Mouse (Mus musculus) lung, embryonic 14.5 days (tissue): ENCODE data around the gene 1700066M21Rik. TPM values are rescaled to one million over a fixed set of nuclear protein-coding genes. Genes with fewer than 3 reads are reported as not detected.
A peak's percentile ranks its signal among the peaks of the same experiment; 100 is the strongest.

Source experiments
- ATAC-seq: fragments of 200-750 bp; cut with Nextera tagmentation; 2 replicates; pipeline ENCODE4 v1.8.0; 2017; ENCODE audit warnings: mild to moderate bottlenecking, moderate TSS enrichment, moderate library complexity; ENCODE audit not compliant: insufficient read depth
- DNase-seq: peaks from one replicate; pipeline ENCODE4 v3.0.0-alpha.2; 2015
- H3K27ac ChIP-seq: fragments of 300-500 bp; sonication (generic); 2 replicates; pipeline ENCODE4 v1.5.1; 2014; ENCODE audit warnings: low read depth, mild to moderate bottlenecking, moderate library complexity
- H3K27me3 ChIP-seq: fragments of 300-500 bp; sonication (generic); 2 replicates; pipeline ENCODE4 v1.6.1; 2014; ENCODE audit warnings: low read length, control low read depth; ENCODE audit not compliant: insufficient read depth
- H3K36me3 ChIP-seq: fragments of 300-500 bp; sonication (generic); 2 replicates; pipeline ENCODE4 v1.6.1; 2014; ENCODE audit warnings: control low read depth; ENCODE audit not compliant: insufficient read depth
- H3K4me1 ChIP-seq: fragments of 300-500 bp; sonication (generic); 2 replicates; pipeline ENCODE4 v1.6.1; 2014; ENCODE audit warnings: antibody characterized with exemption, control low read depth; ENCODE audit not compliant: insufficient read depth
- H3K4me2 ChIP-seq: fragments of 300-500 bp; sonication (generic); 2 replicates; pipeline ENCODE4 v1.6.1; 2014; ENCODE audit warnings: mild to moderate bottlenecking
- H3K4me3 ChIP-seq: fragments of 300-500 bp; sonication (generic); 2 replicates; pipeline ENCODE4 v1.5.1; 2014; ENCODE audit warnings: low read depth, low read length
- H3K9ac ChIP-seq: fragments of 300-500 bp; sonication (generic); 2 replicates; pipeline ENCODE4 v1.6.1; 2014
- H3K9me3 ChIP-seq: fragments of 300-500 bp; sonication (generic); 2 replicates; pipeline ENCODE4 v1.6.1; 2016; ENCODE audit warnings: low read depth, low read length, control low read depth
- CTCF ChIP-seq: IDR thresholded peaks from 2 replicates; pipeline ENCODE4 v1.5.1; 2016; ENCODE audit warnings: antibody characterized with exemption, low read depth
- WGBS: fragments of 180-500 bp; shearing (Covaris S2); extraction: QIAGEN DNeasy Blood & Tissue Kit; methylation state at CpG from one replicate; pipeline ENCODE4 v1.1.7; 2014; 5-methylcytosine and 5-hydroxymethylcytosine counted together
- polyA plus RNA-seq: library from polyadenylated mRNA; unstranded; fragments of >200 nt; fragmentation: Nextera tagmentation; extraction: Ambion mirVana; gene quantifications from 2 replicates; pipeline ENCODE4 v1.2.1, GENCODE M21; 2014

1700066M21Rik gene
- polyA plus RNA-seq, 1 experiment from 2014 or later = 15.8 TPM

DNA sequence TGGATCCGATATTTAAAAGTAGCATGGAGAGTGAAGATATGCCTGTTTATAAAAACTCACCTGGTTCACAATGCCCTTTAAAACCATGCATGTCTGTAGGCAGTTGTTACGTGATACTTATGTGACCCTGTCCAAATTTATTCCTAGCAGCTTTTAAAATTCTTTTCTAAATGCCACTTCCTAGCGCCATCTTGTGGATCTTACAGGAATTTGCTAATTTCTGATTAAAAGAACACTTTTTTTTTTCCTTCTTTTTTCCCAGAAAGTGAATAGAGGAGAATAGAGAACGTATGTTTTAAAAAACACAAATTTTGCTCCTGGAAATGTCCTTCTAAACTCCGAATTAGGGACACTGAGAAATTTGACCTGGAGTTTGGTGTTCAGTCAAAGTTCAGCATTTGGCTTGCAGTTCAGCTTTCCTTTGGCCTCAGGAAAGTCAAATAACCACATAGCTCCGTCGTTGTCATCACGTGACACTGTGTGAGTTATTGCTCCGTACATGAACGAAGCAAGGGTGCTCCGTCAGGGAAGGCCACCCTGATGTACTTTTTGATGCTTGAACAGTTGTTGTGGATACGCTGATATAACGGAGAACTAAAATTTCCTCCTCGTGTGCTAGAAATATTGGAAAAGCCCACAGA is 38.1 kb upstream of the 1700066M21Rik start:
- no peaks in the 10 kb centered on the region for H3K27me3 ChIP-seq
- H3K9ac ChIP-seq = no peak overlapping the region
- no peak overlapping the region for H3K27ac ChIP-seq
- H3K4me3 ChIP-seq = no peak overlapping the region
- DNase-seq (peak; percentile 84), ATAC-seq (no peak)
- no peaks in the 10 kb centered on the region for H3K9me3 ChIP-seq
- 39% methylated on average over 14 of the region's 14 CpGs for WGBS
- no peak overlapping the region for H3K4me2 ChIP-seq
- peak; percentile 59 for TF ChIP-seq CTCF
- no peaks in the 10 kb centered on the region for H3K4me1 ChIP-seq
- no peaks in the 10 kb centered on the region for H3K36me3 ChIP-seq

DNA sequence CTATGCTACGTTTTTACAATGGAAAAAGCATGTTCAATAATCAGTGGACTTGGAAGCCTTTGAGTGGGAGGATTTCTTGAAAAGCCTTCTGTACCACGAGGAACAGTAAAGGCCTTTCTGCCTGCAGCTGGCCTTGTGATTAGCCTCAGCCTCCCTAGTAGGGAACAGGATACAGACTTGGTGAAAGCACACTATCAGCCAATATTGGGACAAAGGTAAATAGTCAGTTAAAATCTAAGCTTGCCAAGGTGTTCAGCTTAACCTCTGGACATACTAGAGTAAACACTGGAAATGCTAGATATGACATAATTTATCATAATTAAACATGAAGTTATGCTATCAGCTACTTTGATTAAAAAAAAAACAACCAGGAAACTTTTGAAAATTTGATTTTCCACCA is 36.2 kb upstream of the 1700066M21Rik start:
- H3K4me3 ChIP-seq = no peak overlapping the region
- no peak overlapping the region for H3K4me2 ChIP-seq
- H3K27ac ChIP-seq = no peak overlapping the region
- ATAC-seq (no peak), DNase-seq (no peak)
- no peaks in the 10 kb centered on the region for H3K27me3 ChIP-seq
- H3K36me3 ChIP-seq = no peaks in the 10 kb centered on the region
- H3K9me3 ChIP-seq = no peaks in the 10 kb centered on the region
- H3K9ac ChIP-seq = no peak overlapping the region
- WGBS = 29% methylated on average over 2 of the region's 2 CpGs
- TF ChIP-seq CTCF = no peak
- H3K4me1 ChIP-seq = no peaks in the 10 kb centered on the region

DNA sequence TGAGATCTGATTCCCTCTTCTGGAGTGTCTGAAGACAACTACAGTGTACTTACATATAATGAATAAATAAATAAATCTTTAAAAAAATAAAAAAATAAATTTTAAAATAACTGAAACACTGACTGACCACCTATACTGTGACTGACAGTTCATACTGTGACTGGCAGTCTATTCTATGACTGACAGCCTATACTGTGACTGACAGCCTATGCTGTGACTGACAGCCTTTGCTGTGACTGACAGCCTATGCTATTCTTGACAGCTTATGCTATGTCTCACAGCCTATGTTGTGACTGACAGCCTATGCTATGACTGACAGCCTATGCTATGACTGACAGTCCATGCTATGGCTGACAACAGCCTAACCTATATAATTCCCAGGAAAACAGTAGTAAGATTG is 29.9 kb upstream of the 1700066M21Rik start:
- Histone ChIP-seq H3K4me2 (no peak overlapping the region), H3K9me3 (no peaks in the 10 kb centered on the region), H3K27ac (no peak overlapping the region), H3K4me3 (no peak overlapping the region), H3K36me3 (no peaks in the 10 kb centered on the region), H3K9ac (no peak overlapping the region), H3K4me1 (no peaks in the 10 kb centered on the region), H3K27me3 (no peaks in the 10 kb centered on the region)
- DNase-seq (no peak), ATAC-seq (no peak)
- TF ChIP-seq CTCF = no peak

DNA sequence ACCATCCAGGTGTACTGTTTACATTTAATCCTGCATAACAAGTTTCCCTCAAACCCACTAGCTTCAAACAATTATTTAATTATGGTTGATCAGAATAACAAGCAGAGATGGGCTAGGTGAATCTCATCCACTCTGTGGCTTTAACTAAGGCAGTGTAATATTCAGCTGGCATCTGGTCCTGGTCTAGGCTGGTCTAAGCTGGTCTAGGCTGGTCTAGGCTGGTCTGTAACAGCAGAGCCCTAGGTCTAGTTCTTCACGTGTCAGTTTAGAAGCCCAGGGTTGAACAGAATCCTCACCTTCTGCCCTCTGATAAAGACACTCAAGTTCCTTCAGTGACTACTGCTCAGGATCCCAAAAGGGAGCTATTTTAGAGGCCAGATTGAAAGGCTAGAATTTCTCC is 25.5 kb upstream of the 1700066M21Rik start:
- H3K4me2 ChIP-seq = no peak overlapping the region
- TF ChIP-seq CTCF = no peak
- no peak overlapping the region for H3K9ac ChIP-seq
- WGBS = 48% methylated on average over 1 of the region's 1 CpGs
- H3K27me3 ChIP-seq = no peaks in the 10 kb centered on the region
- no peaks in the 10 kb centered on the region for H3K9me3 ChIP-seq
- no peak overlapping the region for H3K27ac ChIP-seq
- no peak overlapping the region for H3K4me3 ChIP-seq
- no peaks in the 10 kb centered on the region for H3K4me1 ChIP-seq
- H3K36me3 ChIP-seq = no peaks in the 10 kb centered on the region
- DNase-seq (no peak), ATAC-seq (no peak)

DNA sequence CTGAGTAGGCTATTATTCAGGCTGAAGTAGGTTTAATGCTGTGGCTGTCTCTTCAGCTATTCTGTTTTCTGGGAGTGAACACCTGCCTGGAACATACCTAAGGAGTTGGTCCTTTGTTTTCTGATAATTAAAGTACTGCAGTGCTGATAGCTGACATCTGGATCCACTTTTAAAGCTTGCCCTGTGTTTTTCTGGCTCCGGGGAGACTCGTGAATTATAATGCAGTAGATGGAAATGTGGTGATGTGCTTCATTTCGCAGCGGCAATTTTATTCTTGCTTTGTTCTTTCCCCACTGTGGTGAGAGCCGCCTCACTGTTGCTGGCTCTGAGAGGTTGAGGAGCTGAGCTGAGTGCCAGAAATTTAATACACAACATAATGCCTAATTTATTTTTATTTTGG is 18.9 kb upstream of the 1700066M21Rik start:
- no peak for DNase-seq
- Histone ChIP-seq H3K4me3 (no peak overlapping the region), H3K27ac (no peak overlapping the region), H3K4me1 (no peaks in the 10 kb centered on the region), H3K27me3 (no peaks in the 10 kb centered on the region), H3K9me3 (no peaks in the 10 kb centered on the region), H3K9ac (no peak overlapping the region), H3K36me3 (no peaks in the 10 kb centered on the region), H3K4me2 (no peak overlapping the region)
- TF ChIP-seq CTCF = no peak
- 85% methylated on average over 5 of the region's 5 CpGs for WGBS
- ATAC-seq = no peak

DNA sequence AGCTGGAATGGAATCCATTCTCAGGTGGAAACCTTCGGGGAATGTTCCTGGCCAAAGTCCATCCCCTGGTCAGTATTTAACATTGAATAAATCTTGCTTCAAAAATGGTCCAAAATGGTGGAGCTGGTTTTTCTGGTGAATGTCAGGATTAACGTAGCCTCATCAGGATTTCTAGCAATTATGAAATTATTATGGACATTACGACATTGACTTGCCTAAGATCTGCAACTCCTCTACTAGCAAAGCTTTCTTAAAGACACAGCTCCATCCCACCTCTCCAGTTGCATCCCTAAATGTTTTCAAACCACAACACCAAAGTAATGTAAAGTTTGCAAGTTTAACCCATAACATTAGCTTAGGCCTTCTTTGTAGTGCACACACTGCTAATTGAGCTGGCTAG is 10.0 kb upstream of the 1700066M21Rik start:
- TF ChIP-seq CTCF = no peak
- Histone ChIP-seq H3K36me3 (no peaks in the 10 kb centered on the region), H3K4me1 (no peaks in the 10 kb centered on the region), H3K27ac (no peak overlapping the region), H3K9ac (no peak overlapping the region), H3K9me3 (no peaks in the 10 kb centered on the region), H3K27me3 (no peaks in the 10 kb centered on the region), H3K4me3 (no peak overlapping the region), H3K4me2 (no peak overlapping the region)
- no peak for DNase-seq
- WGBS = 84% methylated on average over 3 of the region's 3 CpGs
- ATAC-seq = no peak

DNA sequence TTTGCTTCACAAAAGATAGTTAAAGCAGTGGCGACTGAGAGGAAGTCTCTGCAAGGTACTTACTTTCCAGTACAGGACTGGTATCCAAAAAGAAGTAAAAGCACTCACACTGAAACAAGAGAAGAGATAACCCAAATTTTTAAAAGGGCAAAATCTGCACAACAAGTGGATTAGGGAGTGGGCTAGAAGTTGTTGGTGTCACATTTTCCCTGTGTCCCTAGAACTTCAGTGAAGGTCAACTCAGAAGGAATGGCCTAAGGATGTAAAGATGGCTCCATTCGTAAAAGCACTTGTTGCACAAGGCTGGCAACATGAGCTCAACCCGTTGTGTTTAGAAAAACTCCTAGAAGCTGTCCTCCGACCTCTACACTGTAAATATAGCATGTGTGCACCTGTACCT is 8.3 kb upstream of the 1700066M21Rik start:
- ATAC-seq (no peak), DNase-seq (no peak)
- Histone ChIP-seq H3K9ac (no peak overlapping the region), H3K9me3 (no peaks in the 10 kb centered on the region), H3K27me3 (no peaks in the 10 kb centered on the region), H3K27ac (no peak overlapping the region), H3K4me3 (no peak overlapping the region), H3K4me1 (no peaks in the 10 kb centered on the region), H3K36me3 (no peaks in the 10 kb centered on the region), H3K4me2 (no peak overlapping the region)
- no peak for TF ChIP-seq CTCF
- WGBS = 76% methylated on average over 4 of the region's 4 CpGs

DNA sequence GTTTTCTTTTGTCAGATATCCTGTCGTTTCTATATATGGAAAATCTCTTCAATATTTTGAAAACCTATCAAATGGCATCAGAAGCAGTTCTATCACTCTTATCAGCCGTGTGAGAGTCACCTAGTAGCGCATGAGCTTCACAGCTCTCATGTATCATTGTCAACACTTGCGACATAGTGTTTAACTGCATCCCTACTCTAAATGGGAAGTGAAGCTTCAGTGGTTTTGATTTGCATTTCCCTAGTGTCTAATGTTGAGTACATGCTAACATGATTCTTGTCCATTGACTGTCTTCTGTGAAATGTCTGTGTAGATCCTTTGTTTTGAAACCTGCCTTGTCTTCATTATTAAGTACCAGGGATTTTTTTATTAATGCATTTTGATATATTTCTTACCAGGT is 7.0 kb upstream of the 1700066M21Rik start:
- Histone ChIP-seq H3K9ac (no peak overlapping the region), H3K4me3 (no peak overlapping the region), H3K9me3 (no peaks in the 10 kb centered on the region), H3K4me2 (no peak overlapping the region), H3K27me3 (no peaks in the 10 kb centered on the region), H3K27ac (no peak overlapping the region), H3K36me3 (no peaks in the 10 kb centered on the region), H3K4me1 (no peaks in the 10 kb centered on the region)
- ATAC-seq = no peak
- DNase-seq = no peak
- 54% methylated on average over 4 of the region's 4 CpGs for WGBS
- TF ChIP-seq CTCF = no peak
